Mouse (Mus musculus): ENCODE results near the gene Slc44a5.

GRCm38 (mm10) chr3:154215309-154215708 lies 242.1 kb downstream of the Slc44a5 start:
- TF ChIP-seq EP300 (optimal IDR thresholded peaks at IDR 0.05), result no peak
- no peak for TF ChIP-seq CTCF (IDR thresholded peaks at IDR 0.05; ENCODE audit: low read depth)
